Mouse (Mus musculus): ENCODE results near the gene Parp14.

Parp14 gene

DNA sequence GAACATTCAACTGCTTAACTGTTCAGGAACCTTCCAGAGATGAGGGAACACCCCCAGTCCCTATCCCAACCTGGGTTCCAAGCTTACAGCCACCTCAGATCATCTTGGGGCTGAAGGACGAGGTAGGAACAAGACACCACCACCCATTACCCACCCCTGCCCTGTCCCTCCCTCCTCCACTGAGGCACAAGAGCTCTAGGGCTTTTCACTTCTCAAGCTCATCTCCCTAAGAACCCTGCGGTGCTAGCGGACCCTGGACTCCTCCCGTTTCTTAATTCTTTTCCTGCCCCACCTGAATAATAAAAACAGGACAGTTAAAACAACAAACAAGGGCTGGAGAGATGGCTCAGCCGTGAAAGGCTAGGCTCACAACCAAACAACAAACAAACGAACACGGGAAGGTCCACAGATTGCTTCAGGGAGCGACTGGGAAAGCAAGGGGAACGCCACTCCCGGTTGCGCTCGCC lies 730 bp downstream of the Parp14 start:
- no peak for DNase-seq (ENCODE audit: low read depth, low spot score)

DNA sequence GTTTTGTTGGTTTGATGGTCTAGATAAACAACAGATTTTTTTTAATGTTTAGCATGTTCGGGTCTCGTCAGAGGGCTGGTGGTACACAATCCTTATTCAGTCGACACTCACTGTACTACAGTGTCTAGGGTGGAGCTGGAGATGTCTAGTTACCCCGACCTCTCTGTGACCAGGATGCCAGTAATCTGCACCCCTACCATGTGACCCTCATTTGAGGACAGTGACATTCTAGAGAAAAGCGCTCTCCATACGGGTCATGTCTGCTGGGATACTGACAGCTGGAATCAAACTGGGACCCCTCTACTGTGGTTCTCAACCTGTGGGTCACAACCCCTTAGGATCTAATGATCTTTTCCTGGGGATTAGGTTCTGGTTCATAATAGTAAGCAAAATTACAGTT lies 1.7 kb downstream of the Parp14 start:
- DNase-seq (ENCODE audit: low read depth, low spot score), result no peak

DNA sequence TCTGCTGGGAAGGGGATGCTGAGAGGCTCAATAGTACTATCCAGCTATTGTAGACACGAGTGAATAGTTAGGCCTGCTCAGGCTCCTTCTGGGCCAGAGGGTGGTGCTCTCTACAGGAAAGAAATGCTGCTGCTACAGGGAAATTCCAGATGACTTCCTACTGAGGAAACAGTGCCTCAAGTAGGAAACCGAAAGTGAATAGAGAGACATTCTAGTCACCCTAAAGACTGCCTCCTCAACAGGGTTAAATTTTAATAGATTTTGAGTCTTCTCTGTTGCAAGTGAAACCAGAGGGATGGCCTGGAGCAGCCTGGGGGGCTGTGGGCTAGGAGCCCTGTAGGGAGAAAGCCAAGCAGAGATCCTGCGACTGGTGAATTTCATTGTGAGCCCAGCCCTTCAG lies 2.2 kb downstream of the Parp14 start:
- DNase-seq (ENCODE audit: low read depth, low spot score), result no peak

DNA sequence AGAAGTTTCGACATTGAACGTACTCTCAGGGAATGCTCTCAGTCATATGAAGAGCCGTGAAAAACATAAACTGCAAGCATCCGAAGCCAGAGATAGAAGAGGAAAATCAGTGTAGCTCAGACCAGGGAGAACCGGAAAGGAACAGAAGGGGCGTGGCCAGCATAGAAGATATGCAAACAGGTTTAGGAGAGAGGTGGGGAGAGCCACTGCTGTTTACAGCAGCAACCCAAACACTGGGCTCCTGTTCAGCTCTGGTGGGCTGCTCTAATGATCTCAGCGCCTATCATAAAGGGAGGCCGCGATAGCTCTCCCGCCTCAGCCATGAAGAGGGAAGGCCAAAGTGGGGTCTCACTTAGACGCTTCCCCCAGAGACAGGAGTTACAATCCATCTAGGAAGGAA lies 3.6 kb downstream of the Parp14 start:
- DNase-seq (ENCODE audit: low read depth, low spot score), result no peak

DNA sequence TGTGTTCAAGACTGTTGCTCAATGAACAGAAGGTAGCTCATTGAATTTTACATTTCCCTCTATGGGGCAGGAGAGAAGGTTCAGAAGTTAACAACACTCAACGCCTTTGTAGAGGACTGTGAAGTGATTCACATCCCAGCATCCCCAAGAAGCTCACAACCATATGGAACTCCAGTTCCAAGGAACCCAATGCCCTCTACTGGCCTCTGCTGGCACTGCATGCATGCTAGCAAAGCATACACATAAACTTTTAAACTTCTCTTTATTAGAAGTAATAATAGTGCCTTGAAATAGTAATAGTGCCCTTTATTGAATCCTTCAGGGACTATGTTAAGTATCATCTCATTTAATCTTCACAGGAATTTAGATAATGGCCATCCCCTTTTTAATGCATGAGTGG lies 9.3 kb downstream of the Parp14 start:
- DNase-seq (ENCODE audit: low read depth, low spot score), result no peak

DNA sequence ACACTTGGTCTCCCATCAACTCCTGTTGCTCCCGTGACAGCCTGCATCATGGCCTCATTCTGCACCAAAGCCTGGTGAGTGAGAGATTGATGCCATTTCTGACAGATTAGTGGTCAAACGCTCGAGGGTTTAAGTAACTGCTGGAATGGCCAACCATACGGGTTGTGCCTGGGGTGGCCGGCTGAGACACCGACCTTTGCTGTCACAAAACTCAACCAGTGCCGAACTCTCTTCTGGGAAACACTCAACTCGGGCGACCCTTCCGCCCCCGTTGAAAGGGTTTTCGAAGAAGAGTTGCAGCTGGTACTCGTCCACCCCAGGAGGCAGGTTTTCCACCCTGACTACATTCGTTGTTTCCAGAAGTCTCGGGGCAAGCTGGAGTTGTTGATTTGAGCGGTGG lies 11.1 kb downstream of the Parp14 start:
- DNase-seq (ENCODE audit: low read depth, low spot score), result no peak

DNA sequence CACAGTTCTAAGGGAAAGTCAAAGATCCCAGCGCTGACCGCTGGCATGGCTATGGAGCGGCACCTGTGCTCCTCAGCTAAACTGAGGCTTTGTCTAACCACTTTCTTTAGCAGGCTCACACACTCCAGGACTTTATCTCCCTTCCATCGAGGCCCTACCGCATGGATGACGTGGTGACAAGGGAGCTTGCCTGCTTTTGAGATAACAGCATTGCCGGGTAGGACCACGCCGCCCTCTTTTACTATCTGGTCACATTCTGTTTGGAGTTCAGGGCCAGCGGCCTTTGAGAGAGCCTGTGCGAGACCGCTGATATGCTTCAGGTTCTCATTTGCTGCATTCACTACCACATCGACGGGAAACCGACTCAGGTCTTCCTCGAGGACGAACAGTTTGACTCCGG lies 14.6 kb downstream of the Parp14 start:
- no peak for DNase-seq (ENCODE audit: low read depth, low spot score)

DNA sequence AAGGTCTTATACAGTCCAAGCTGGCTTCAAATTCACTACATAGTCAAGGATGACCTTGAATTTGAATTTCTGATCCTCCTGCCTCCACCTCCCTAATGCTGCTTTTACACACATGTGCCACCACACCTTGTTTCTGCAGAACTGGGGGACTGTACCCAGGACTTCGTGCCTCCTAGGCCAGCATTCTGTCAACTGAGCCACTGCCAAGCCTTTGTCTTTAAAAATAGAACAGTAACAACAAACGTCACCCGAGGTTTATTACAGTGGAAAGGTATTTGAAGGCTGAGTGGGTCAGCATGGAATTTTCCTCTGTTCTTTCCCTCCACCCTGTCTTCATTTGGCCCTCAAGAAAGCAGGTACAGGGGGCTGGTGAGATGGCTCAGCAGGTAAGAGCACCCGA lies 15.5 kb downstream of the Parp14 start:
- no peak for DNase-seq (ENCODE audit: low read depth, low spot score)

DNA sequence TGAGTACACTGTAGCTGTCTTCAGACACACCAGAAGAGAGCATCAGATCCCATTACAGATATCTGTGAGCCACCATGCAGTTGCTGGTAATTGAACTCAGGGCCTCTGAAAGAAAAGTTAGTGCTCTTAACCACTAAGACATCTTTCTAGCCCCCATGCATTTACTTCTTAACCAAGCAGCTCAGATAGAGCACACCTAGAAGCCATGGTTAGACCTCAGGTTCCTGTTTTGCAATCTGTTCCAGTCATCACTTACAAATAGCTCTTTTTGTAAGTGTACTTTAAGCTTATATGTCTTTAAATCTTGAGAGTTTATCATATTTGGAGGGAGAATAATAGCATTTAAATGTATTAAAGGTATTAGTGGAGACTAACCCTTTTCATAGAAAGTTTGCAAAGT lies 24.2 kb downstream of the Parp14 start:
- DNase-seq (ENCODE audit: low read depth, low spot score), result no peak

DNA sequence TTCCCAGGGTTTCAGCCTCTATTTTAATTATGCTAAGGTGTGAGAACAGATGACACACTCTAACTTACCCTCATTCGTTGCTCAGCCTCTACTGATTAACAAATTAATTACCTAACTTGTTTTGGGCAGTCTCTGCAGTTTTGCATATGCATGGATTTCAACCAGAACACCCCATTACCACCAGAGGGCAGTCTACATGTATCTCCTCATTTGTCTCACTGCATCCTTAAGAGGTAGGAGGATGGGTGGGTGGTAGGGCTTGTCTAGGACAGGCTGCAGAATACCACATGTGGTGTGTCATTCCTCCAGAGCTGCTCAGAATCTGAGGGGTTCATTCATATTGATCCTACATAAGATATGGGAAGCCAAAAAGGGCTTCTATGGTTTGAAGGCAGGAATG lies 31.7 kb downstream of the Parp14 start:
- no peak for DNase-seq (ENCODE audit: low read depth, low spot score)

DNA sequence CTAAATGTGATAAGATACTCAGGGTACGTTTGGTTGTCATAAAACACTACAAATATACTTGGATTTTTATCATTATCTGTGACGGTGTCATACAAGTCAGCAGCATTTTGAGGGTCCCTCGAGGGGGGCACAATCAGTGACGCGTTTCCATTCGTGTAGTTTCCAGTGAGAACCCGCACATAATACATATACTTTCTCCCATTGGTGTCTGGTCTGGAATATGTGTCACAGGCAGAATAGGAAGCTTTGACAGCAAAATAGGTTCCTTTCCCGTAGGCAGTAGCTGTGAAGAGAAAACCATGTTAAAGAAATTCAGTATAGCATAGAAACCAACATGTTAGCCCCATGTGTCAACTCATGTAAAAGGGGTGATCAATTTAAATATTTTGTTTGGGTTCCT lies 36.7 kb downstream of the Parp14 start:
- DNase-seq (ENCODE audit: low read depth, low spot score), result no peak

DNA sequence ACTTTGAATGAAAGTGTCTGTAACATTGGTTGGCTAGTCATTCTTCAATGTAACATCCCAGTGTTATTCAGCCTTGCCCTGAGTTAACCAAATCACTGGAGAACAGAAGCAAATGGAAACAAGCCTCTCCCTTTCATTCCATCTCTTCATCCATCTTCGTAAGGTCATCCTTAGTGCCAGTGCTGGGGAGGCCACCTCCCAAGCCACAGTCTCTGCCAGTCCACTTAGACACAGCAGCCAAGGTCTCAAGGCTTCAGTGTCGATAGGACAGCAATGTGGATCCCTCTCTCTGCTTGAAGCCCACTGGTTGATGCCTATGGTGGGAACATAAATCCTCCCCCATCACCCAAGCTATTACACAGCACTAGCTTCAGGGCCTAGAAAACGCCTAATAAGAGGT lies 38.4 kb downstream of the Parp14 start:
- no peak for DNase-seq (ENCODE audit: low read depth, low spot score)

DNA sequence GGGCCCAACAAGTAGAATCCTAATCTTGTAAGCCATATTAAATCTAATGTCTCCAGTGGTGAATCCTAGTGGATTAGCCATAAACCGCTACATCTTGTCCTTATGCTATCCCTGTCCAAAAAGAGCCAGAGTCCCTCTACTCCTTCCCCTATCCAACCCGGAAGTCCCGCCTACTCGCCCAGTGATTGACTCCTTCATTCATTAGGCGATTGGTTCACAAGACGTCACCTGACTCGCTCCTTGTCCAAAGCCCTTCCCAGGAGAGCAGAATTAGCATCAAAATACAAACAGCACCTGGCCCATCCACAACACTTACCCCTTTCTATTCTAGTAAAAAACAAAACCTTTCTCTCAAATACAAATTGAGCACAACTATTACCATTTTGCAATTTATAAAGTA lies 41.3 kb downstream of the Parp14 start:
- no peak for DNase-seq (ENCODE audit: low read depth, low spot score)

DNA sequence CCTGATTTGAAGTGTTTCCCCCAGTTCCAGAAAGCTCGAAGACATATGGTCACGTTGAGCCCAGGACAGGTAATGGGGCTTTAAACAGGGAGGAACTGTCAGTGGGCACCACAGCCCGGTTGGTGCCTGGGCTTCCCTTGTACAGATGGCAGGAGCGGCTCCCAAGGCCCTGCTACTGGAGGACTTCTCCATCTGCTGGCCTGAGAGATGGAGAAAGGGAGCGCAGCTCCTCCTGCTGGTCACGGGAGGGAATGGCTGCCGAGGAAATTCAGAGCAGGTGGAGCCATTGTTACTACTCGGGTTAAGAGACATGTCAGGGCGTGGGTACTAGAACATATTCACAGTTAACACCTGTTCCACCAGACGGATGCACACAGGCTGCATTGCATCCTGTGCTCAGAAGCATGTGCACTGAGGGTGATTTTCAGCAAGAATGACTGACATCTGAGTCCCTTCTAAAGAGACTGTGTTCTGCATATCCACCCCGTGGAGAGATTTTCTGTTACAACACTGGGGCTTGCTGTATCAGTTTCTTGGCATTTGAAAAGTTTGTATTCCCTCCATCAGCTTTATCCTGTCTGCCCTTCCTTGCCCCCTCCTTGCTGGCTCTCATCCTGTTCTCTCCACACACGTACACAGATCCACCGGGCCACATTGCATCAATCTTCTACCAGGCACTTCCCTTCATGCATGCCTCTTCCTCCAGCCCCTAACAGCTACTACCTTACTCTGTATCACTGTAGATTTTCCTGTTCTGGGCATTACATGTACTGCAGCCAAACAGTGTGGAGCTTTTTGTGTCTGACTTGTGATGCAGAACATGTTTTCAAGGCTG lies 53.9 kb downstream of the Parp14 start:
- DNase-seq (ENCODE audit: low read depth, low spot score), result peak; percentile 14

DNA sequence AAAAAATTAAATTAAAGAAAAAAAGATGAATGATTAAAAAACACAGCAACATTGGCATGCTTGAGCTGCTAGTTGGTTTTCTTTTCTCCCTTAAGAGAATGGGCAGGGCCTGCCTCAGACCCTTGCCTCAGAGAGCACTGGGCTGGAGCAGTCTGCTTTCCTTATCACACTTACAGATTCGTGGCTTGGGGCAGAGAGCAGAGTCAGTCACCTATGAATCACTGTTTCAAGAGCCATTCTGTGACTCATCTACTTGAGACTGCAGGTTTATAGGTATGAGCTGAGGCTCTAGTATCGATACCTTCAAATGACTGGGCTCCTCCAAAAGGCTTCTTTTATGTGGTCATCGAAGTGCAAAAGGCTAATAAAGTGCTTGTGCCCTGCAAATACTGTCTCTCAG lies 58.2 kb downstream of the Parp14 start:
- DNase-seq (ENCODE audit: low read depth, low spot score), result no peak

DNA sequence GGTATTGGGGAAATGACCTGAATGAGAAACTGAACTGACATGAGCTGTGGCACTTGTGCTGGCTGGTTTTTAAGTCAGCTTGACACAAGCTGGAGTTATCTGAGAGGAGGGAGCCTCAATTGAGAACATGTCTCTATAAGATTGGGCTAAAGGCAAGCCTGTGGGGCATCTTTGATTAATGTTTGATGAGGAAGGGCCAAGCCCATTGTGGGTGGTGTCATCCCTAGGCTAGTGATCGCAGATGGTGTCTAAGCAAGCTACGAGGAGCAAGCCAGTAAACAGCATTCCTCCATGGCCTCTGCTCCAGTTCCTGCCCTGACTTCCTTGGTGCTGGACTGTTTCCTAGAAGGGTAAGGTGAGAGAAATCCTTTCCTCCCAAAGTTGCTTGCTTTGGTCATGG lies 62.5 kb downstream of the Parp14 start:
- no peak for DNase-seq (ENCODE audit: low read depth, low spot score)

DNA sequence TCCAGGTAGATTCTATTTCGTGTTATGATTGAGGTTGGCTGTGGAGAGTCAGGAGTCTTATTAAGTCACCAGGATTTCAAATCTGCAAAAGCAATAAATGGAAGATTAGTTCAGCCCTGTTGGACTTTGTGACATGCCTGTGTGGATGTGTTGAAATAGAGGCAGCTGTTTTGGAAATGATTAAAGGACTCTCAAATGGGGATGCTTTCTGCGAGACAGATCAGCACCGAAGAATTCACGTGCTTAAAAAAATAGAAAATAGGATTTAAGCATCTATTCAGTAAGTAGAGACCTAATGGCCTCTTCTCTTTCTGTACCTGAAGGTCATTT lies 63.7 kb downstream of the Parp14 start:
- DNase-seq (ENCODE audit: low read depth, low spot score), result no peak

DNA sequence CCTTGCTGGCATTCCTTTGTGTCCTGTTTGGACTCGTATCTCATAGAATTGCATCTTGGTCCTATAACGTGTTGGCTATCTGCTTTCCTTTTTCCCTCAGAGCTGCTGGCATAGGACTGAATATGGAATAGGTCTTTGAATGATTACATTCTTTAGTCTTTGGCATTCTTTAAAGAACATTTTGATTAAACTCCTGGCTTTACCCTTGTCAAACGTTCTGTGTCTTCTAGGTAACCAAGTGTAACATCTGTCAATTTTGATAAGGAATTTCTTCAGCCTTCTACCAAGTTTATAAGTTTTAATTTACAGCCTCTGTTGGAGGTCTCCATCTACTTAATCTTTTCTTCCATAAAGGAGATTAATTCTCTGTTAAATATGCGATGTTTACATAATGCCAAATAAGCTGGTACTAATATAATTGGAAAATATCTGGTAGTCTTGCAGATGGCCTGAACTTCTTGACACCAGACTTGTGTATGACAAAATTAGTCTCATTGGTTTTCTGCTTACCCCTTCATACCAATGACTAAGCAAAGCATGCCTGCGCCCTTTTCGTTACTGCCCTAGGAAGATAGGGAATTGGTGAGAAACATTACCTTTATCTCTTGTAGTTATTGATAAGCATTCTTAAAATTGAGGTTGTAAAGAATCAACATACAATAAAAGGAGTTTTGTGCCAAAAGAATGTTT lies 64.2 kb downstream of the Parp14 start:
- DNase-seq (ENCODE audit: low read depth, low spot score), result no peak

DNA sequence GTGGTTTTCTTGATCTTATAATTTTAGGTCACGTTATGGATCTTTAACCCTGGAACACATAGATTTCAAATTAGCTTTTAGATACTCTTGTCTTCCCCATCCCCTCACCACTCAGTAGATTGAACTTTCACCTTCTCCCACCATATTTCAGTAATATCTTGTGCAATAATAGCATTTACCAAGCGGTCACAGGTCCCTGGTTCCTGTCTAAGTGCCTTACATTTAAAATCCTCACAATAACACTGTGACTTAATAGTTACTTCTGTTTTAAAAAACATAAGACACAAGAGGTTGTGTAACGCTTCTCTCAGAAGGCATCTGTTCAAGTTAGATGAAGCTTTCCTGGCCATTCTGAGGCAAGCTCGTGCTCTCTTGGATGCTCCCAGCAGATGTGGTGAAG lies 67.6 kb downstream of the Parp14 start:
- DNase-seq (ENCODE audit: low read depth, low spot score), result no peak

DNA sequence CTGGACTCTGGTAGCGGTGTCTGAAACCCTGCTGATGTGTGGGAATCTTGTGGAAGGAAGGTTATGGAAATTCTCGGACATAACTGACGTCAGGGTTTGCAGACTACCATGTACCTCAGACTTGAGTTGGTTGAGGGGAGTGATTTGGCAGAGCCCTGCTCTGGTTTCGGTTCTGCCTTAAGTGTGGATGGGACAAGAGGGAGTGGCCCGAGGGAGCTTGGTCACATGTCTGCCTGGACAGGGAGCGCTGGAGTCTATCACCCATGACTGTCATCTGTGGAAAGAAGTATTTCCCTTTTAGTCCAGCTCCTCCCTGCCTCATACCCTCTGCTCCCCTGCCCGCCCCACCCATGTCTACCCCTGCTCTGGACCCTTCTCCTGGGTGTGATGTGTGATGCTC lies 69.2 kb downstream of the Parp14 start:
- no peak for DNase-seq (ENCODE audit: low read depth, low spot score)

DNA sequence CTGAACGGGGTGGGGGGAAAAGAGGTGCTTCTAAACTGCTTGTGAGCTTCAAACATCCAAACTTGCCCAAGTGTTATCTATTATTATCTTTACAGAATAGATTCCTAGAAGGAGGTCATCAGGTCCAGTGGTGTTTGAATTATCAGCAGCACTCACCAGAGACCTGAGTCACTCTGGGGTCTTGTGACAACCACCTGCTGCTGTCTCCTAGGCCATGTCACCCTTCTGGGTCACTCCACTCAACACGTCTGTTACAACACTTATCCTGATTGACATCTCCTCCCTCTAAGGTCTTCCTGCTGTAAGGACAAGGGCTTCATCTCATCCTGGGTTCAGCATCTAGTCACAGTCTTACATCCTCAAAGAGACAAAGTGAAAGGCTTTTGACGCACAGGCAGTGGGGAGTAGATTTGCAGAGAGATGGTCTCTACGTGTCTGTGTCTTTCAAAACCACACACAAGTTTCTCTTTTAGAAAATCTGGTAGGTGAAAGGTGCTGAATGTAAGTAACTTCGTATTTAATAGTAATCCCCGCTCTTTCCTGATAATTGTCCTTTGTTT lies 79.3 kb downstream of the Parp14 start:
- no peak for DNase-seq (ENCODE audit: low read depth, low spot score)

DNA sequence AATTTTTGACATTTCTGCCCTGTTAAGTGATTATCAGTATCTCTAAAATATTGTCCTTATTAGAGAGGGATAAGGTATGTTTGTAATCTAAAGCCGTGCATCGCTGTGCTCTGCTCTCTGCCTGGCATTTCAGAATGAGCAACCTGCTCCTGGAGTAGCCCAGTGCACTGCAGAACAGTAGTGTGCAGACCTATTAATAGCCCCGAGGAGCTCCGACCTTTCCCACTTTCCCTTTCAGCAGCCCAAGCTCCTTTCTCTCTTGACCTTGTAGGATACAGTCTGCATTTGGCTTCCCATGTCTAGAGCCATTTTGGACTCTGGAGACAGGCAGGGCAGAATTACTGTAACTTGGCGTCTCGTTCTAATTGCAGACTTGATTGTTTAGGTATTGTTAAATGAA lies 83.0 kb downstream of the Parp14 start:
- DNase-seq (ENCODE audit: low read depth, low spot score), result no peak

DNA sequence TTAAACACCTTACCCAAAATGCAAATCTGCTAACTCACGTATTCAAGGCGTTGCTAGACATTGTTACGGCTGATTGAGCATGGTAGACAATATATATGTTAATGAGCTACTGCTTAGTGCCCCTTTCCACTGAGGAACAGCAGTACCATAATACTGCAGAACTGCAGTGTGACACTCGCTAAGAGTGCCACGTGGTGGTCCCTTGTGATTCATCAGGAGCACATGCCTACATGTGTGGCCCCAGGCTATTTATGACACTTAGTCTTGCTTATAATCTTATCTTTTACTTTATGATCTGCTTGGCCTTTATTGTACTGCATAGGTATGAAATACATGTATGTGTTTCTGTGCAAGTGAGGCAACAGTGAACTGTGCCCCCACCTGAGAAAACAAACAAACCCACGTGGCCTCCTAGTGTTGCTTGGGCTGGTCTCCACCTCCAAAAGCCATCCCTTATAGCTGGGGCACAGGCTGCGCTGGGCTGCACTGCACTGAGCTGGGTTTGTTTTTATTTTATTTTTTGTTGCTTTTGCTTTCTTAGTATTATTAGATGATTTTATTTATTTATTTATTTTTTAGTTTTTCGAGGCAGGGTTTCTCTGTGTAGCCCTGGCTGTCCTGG lies 83.7 kb downstream of the Parp14 start:
- DNase-seq (ENCODE audit: low read depth, low spot score), result no peak
